Mouse (Mus musculus): Measurements from ENCODE around the gene D5Ertd579e.

D5Ertd579e gene

GRCm38 (mm10) chr5:36561509-36561908, 134.3 kb downstream of the D5Ertd579e start:
- in situ Hi-C loops (cut with MboI; ENCODE audit: low pct_unique_long_range_greater_than_20kb in 1 of 2, low sequenced_read_pairs in 2 of 2, unreplicated experiment in 1 of 2), result no loop called here

- in situ Hi-C loops (cut with MboI; ENCODE audit: low pct_unique_long_range_greater_than_20kb in 1 of 2, low sequenced_read_pairs in 2 of 2, unreplicated experiment in 1 of 2), result no loop called here
Measured at GRCm38 (mm10) chr5:36560490-36560889, 135.3 kb downstream of the D5Ertd579e start.

GRCm38 (mm10) chr5:36559510-36560235, 136.2 kb downstream of the D5Ertd579e start:
- in situ Hi-C loops (cut with MboI; ENCODE audit: low pct_unique_long_range_greater_than_20kb in 1 of 2, low sequenced_read_pairs in 2 of 2, unreplicated experiment in 1 of 2), result no loop called here

GRCm38 (mm10) chr5:36559106-36559505, 136.7 kb downstream of the D5Ertd579e start:
- in situ Hi-C loops (cut with MboI; ENCODE audit: low pct_unique_long_range_greater_than_20kb in 1 of 2, low sequenced_read_pairs in 2 of 2, unreplicated experiment in 1 of 2), result no loop called here

- in situ Hi-C loops (cut with MboI; ENCODE audit: low pct_unique_long_range_greater_than_20kb in 1 of 2, low sequenced_read_pairs in 2 of 2, unreplicated experiment in 1 of 2), result no loop called here
Measured at GRCm38 (mm10) chr5:36558526-36558925, 137.3 kb downstream of the D5Ertd579e start.

- in situ Hi-C loops (cut with MboI; ENCODE audit: low pct_unique_long_range_greater_than_20kb in 1 of 2, low sequenced_read_pairs in 2 of 2, unreplicated experiment in 1 of 2), result no loop called here
Measured at GRCm38 (mm10) chr5:36557584-36558308, 138.1 kb downstream of the D5Ertd579e start.

GRCm38 (mm10) chr5:36556906-36557305, 138.9 kb downstream of the D5Ertd579e start:
- in situ Hi-C loops (cut with MboI; ENCODE audit: low pct_unique_long_range_greater_than_20kb in 1 of 2, low sequenced_read_pairs in 2 of 2, unreplicated experiment in 1 of 2), result no loop called here

- in situ Hi-C loops (cut with MboI; ENCODE audit: low pct_unique_long_range_greater_than_20kb in 1 of 2, low sequenced_read_pairs in 2 of 2, unreplicated experiment in 1 of 2), result no loop called here
Measured at GRCm38 (mm10) chr5:36556289-36556688, 139.5 kb downstream of the D5Ertd579e start.

- in situ Hi-C loops (cut with MboI; ENCODE audit: low pct_unique_long_range_greater_than_20kb in 1 of 2, low sequenced_read_pairs in 2 of 2, unreplicated experiment in 1 of 2), result no loop called here
Measured at GRCm38 (mm10) chr5:36554496-36554895, 141.3 kb downstream of the D5Ertd579e start.

GRCm38 (mm10) chr5:36553886-36554285, 141.9 kb downstream of the D5Ertd579e start:
- in situ Hi-C loops (cut with MboI; ENCODE audit: low pct_unique_long_range_greater_than_20kb in 1 of 2, low sequenced_read_pairs in 2 of 2, unreplicated experiment in 1 of 2), result no loop called here

GRCm38 (mm10) chr5:36553056-36553606, 142.7 kb downstream of the D5Ertd579e start:
- in situ Hi-C loops (cut with MboI; ENCODE audit: low pct_unique_long_range_greater_than_20kb in 1 of 2, low sequenced_read_pairs in 2 of 2, unreplicated experiment in 1 of 2), result no loop called here

- in situ Hi-C loops (cut with MboI; ENCODE audit: low pct_unique_long_range_greater_than_20kb in 1 of 2, low sequenced_read_pairs in 2 of 2, unreplicated experiment in 1 of 2), result no loop called here
Measured at GRCm38 (mm10) chr5:36552391-36552790, 143.4 kb downstream of the D5Ertd579e start.
